Comparison of ENCODE assay signal across 26 mouse cellular contexts in the genomic region with DNA sequence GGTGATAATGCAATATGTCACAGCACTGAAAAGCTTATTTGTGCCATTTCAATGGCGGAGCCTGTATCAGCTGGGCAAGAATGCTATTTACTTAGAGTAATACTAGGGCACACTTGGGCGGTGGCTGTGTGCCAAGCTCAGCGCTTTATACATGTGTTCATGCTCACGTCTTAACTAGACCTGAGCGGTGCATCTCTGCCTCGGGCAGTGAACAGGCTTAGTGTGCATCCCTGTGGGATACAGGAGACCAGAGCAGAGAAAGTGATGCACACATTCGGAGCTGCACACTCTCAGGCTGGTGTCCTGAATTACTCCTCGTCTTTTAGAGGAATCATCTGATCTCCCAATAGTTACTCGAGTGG. TPM values are rescaled to one million over a fixed set of nuclear protein-coding genes. Genes with fewer than 3 reads are reported as not detected.
DNase-seq lines count a peak whose midpoint lies in the region; ATAC-seq lines count a peak whose summit lies in the region.
"Had no signal": no experiment of that assay in that cellular context is flagged by ENCODE, and none has a peak within 500 bp of the region (broad histone marks: within the 10 kb centered on the region; RNA-seq: fewer than 3 reads in every experiment).

No protein-coding gene starts in this region.

- H3K36me3 ChIP-seq in hindbrain, embryonic 14.5 days (replicated peaks; ENCODE audit: control insufficient read depth, insufficient read depth) = no peaks in the 10 kb centered on the region
- no peaks in the 10 kb centered on the region for H3K36me3 ChIP-seq in hindbrain, embryonic 11.5 days (ENCODE audit: control insufficient read depth, insufficient read depth, low read length)
- H3K36me3 ChIP-seq in neural tube, embryonic 14.5 days (ENCODE audit: control insufficient read depth, insufficient read depth, low read length) = no peaks in the 10 kb centered on the region
- H3K36me3 ChIP-seq in splenic B cell, adult 2 months (ENCODE audit: control insufficient read depth, insufficient read depth, low read length, poor library complexity, severe bottlenecking) = no peaks in the 10 kb centered on the region
- H3K36me3 ChIP-seq: kidney, embryonic 15.5 days had no signal

- no peak overlapping the region for H3K4me2 ChIP-seq in hindbrain, embryonic 14.5 days (replicated peaks)
- no peak overlapping the region for H3K4me2 ChIP-seq in hindbrain, embryonic 11.5 days (replicated peaks; ENCODE audit: low read depth, low read length)
- H3K4me2 ChIP-seq in neural tube, embryonic 14.5 days (ENCODE audit: low read depth, low read length) = no peak overlapping the region
- H3K4me2 ChIP-seq: heart, embryonic 11.5 days; kidney, embryonic 15.5 days had no signal

- H3K27me3 ChIP-seq in hindbrain, embryonic 14.5 days (ENCODE audit: control insufficient read depth, insufficient read depth, low read length) = peaks cover 1% of the 10 kb centered on the region; the same call in 1 of the 2 replicates
- H3K27me3 ChIP-seq in hindbrain, embryonic 11.5 days (ENCODE audit: control insufficient read depth, insufficient read depth, low read length) = no peaks in the 10 kb centered on the region
- H3K27me3 ChIP-seq in neural tube, embryonic 14.5 days (ENCODE audit: control insufficient read depth, insufficient read depth, low read length) = no peaks in the 10 kb centered on the region
- no peaks in the 10 kb centered on the region for H3K27me3 ChIP-seq in splenic B cell, adult 2 months (ENCODE audit: control insufficient read depth, insufficient read depth, low read length, poor library complexity, severe bottlenecking)
- H3K27me3 ChIP-seq: Patski had no signal

- no peak; the same call in 1 of the 2 replicates for ATAC-seq in hindbrain, embryonic 14.5 days (ENCODE audit: low FRiP score)
- no peak for ATAC-seq in hindbrain, embryonic 11.5 days (ENCODE audit: low FRiP score)
- peak; percentile 56; the same call in 1 of the 2 replicates for ATAC-seq in neural tube, embryonic 14.5 days (ENCODE audit: low read depth)
- ATAC-seq: liver, postnatal 0 days; Patski had no signal

- WGBS in hindbrain, embryonic 14.5 days = 60% methylated on average over 9 of the region's 9 CpGs
- 88% methylated on average over 9 of the region's 9 CpGs for WGBS in hindbrain, embryonic 11.5 days
- 59% methylated on average over 9 of the region's 9 CpGs for WGBS in neural tube, embryonic 14.5 days

- H3K4me1 ChIP-seq in hindbrain, embryonic 14.5 days (replicated peaks; ENCODE audit: control insufficient read depth, insufficient read depth, low read length) = peaks cover 3% of the 10 kb centered on the region; the same call in 1 of the 2 replicates
- H3K4me1 ChIP-seq in hindbrain, embryonic 11.5 days (replicated peaks; ENCODE audit: control insufficient read depth, insufficient read depth, low read length) = no peaks in the 10 kb centered on the region
- peaks cover 6% of the 10 kb centered on the region; the same call in 1 of the 2 replicates for H3K4me1 ChIP-seq in neural tube, embryonic 14.5 days (ENCODE audit: control insufficient read depth, insufficient read depth, low read length)

- no peaks in the 10 kb centered on the region for H3K9me3 ChIP-seq in hindbrain, embryonic 14.5 days (ENCODE audit: control insufficient read depth, low read length)
- no peaks in the 10 kb centered on the region for H3K9me3 ChIP-seq in hindbrain, embryonic 11.5 days (ENCODE audit: control insufficient read depth, low read length)
- no peaks in the 10 kb centered on the region for H3K9me3 ChIP-seq in neural tube, embryonic 14.5 days (ENCODE audit: control insufficient read depth, low read length)
- H3K9me3 ChIP-seq: kidney, embryonic 15.5 days had no signal

- H3K9ac ChIP-seq in hindbrain, embryonic 14.5 days = no peak overlapping the region
- H3K9ac ChIP-seq in hindbrain, embryonic 11.5 days (ENCODE audit: low read depth, low read length) = no peak overlapping the region
- H3K9ac ChIP-seq in neural tube, embryonic 14.5 days (replicated peaks; ENCODE audit: low read depth, low read length) = no peak overlapping the region
- H3K9ac ChIP-seq: kidney, embryonic 15.5 days; liver, postnatal 0 days had no signal

- DNase-seq in cerebellum, postnatal 10 days = peak; percentile 20 to 32
- DNase-seq in cerebellum, adult 11 months = no peak
- DNase-seq in hindbrain, embryonic 14.5 days (ENCODE audit: low spot score) = peak; percentile 40
- DNase-seq in hindbrain, embryonic 11.5 days (ENCODE audit: low spot score) = no peak
- no peak for DNase-seq in neural tube, embryonic 10.5 days (ENCODE audit: extremely low spot score, low spot score)
- peak; percentile 23 for DNase-seq in splenic B cell, adult 2 months (ENCODE audit: low read depth, low spot score)
- DNase-seq in adrenal gland, postnatal 36 days = no peak
- DNase-seq: adrenal gland, postnatal 25 days; cerebellum, adult 9-10 months; embryo, embryonic 11 days; heart, postnatal 14 days; liver; liver, postnatal 0 days; thymus, adult 2 months had no signal

- no peak overlapping the region for H3K27ac ChIP-seq in hindbrain, embryonic 14.5 days
- no peak overlapping the region for H3K27ac ChIP-seq in hindbrain, embryonic 11.5 days (ENCODE audit: low read depth, low read length)
- H3K27ac ChIP-seq in neural tube, embryonic 14.5 days (ENCODE audit: low read depth, low read length) = no peak overlapping the region
- H3K27ac ChIP-seq: kidney, embryonic 15.5 days had no signal

- H3K4me3 ChIP-seq in hindbrain, embryonic 14.5 days (replicated peaks; ENCODE audit: low read length) = no peak overlapping the region
- no peak overlapping the region for H3K4me3 ChIP-seq in hindbrain, embryonic 11.5 days (ENCODE audit: low read depth, low read length)
- H3K4me3 ChIP-seq in neural tube, embryonic 14.5 days (ENCODE audit: low read depth, low read length) = no peak overlapping the region
- H3K4me3 ChIP-seq: kidney, embryonic 15.5 days had no signal

RNA-seq across cellular contexts. Expression of a gene that starts 6.2 kb away (rescaled TPM):
- polyA plus RNA-seq in hindbrain, embryonic 14.5 days (2014; fragmentation: Nextera tagmentation; extraction: Ambion mirVana) = 0.27 and 0.82 TPM in 2 replicates
- polyA plus RNA-seq in hindbrain, embryonic 11.5 days (2014; fragmentation: Nextera tagmentation; extraction: Ambion mirVana) = 3.8 and 7.5 TPM in 2 replicates
- 0.21 and 0.45 TPM in 2 replicates for polyA plus RNA-seq in neural tube, embryonic 14.5 days (2014; fragmentation: Nextera tagmentation; extraction: Ambion mirVana)
- total RNA-seq in adrenal gland, postnatal 36 days (2021) = not detected
- total RNA-seq: adrenal gland, postnatal 25 days; left cerebral cortex, postnatal 25 days had no signal
- polyA plus RNA-seq: liver, postnatal 0 days had no signal

RNA-seq across cellular contexts. Expression of a gene that starts 15.5 kb away (rescaled TPM):
- polyA plus RNA-seq in hindbrain, embryonic 14.5 days (2014; fragmentation: Nextera tagmentation; extraction: Ambion mirVana) = 1.8 and 2.8 TPM in 2 replicates
- polyA plus RNA-seq in hindbrain, embryonic 11.5 days (2014; fragmentation: Nextera tagmentation; extraction: Ambion mirVana) = 1.0 and 1.8 TPM in 2 replicates
- 0.31 and 0.43 TPM in 2 replicates for polyA plus RNA-seq in neural tube, embryonic 14.5 days (2014; fragmentation: Nextera tagmentation; extraction: Ambion mirVana)
- under 1 TPM in 1 of 2 experiments, not detected in 1; 0.26 TPM for total RNA-seq in adrenal gland, postnatal 36 days (2021)
- total RNA-seq: adrenal gland, postnatal 25 days; gastrocnemius, postnatal 4 days; megakaryocyte progenitor cell, adult 5-6 weeks; neutrophil, adult 5-6 weeks had no signal
- polyA plus RNA-seq: activated CD4-positive, CD25-positive, alpha-beta regulatory T cell, adult 4 months; intestine, embryonic 14.5 days; stomach, embryonic 14.5 days had no signal

RNA-seq across cellular contexts. Expression of a gene that starts 26.2 kb away (rescaled TPM):
- polyA plus RNA-seq in hindbrain, embryonic 14.5 days (2014; fragmentation: Nextera tagmentation; extraction: Ambion mirVana) = 0.11 TPM in 1 of 2 replicates, not detected in the other
- polyA plus RNA-seq in hindbrain, embryonic 11.5 days (2014; fragmentation: Nextera tagmentation; extraction: Ambion mirVana) = 0.28 and 0.57 TPM in 2 replicates
- polyA plus RNA-seq in neural tube, embryonic 14.5 days (2014; fragmentation: Nextera tagmentation; extraction: Ambion mirVana) = not detected in 2 replicates
- total RNA-seq in adrenal gland, postnatal 36 days (2021) = not detected
- total RNA-seq: adrenal gland, postnatal 25 days; layer of hippocampus, postnatal 14 days; left cerebral cortex, postnatal 25 days had no signal

Comparison
In these comparisons a context has a peak if more than half of its experiments do, and no peak if none do; other contexts are left out.
1. DNase-seq: peak in cerebellum, postnatal 10 days (2 of 2), hindbrain, embryonic 14.5 days (single experiment) and splenic B cell, adult 2 months (single experiment); none in cerebellum, adult 11 months (single experiment), hindbrain, embryonic 11.5 days (single experiment), neural tube, embryonic 10.5 days (single experiment) and adrenal gland, postnatal 36 days (0 of 2).